ENCODE assay signal across 14 mouse cellular contexts in genomic region chr2:145593649-145594347, GRCm38 (mm10).
A peak's percentile ranks its signal among the peaks of the same experiment; 100 is the strongest.
DNase-seq lines count a peak whose midpoint lies in the region; ATAC-seq and TF ChIP-seq lines count a peak whose summit lies in the region.
"Had no signal": no experiment of that assay in that cellular context is flagged by ENCODE, and none has a peak within 500 bp of the region (broad histone marks: within the 10 kb centered on the region; RNA-seq: fewer than 3 reads in every experiment).

No protein-coding gene starts in this region.

- H3K4me3 ChIP-seq in heart, adult 2 months = no peak overlapping the region
- no peak overlapping the region for H3K4me3 ChIP-seq in kidney, postnatal 0 days (replicated peaks; ENCODE audit: low read depth, low read length)
- no peak overlapping the region for H3K4me3 ChIP-seq in intestine, embryonic 15.5 days (replicated peaks)
- H3K4me3 ChIP-seq: layer of hippocampus, adult 2 months had no signal

- no peak overlapping the region for H3K9ac ChIP-seq in heart, adult 2 months (ENCODE audit: low read depth, low read length)
- no peak overlapping the region for H3K9ac ChIP-seq in kidney, postnatal 0 days (ENCODE audit: low read depth, low read length)
- H3K9ac ChIP-seq in intestine, embryonic 15.5 days = no peak overlapping the region

- intact Hi-C loops in heart, adult 2 months (cut with DNase I) = no loop called here

- H3K4me1 ChIP-seq in heart, adult 2 months (ENCODE audit: control insufficient read depth, insufficient read depth, low read length) = no peaks in the 10 kb centered on the region
- no peaks in the 10 kb centered on the region for H3K4me1 ChIP-seq in kidney, postnatal 0 days (replicated peaks; ENCODE audit: insufficient read depth, low read length)
- no peaks in the 10 kb centered on the region for H3K4me1 ChIP-seq in intestine, embryonic 15.5 days (replicated peaks)

- H3K27ac ChIP-seq in heart, adult 2 months = no peak overlapping the region
- peak overlapping the region; percentile 36; the same call in 1 of the 2 replicates for H3K27ac ChIP-seq in kidney, postnatal 0 days
- H3K27ac ChIP-seq in intestine, embryonic 15.5 days = no peak overlapping the region
- H3K27ac ChIP-seq: layer of hippocampus, adult 2 months had no signal

- no peak for TF ChIP-seq EP300 in heart, adult 2 months (IDR thresholded peaks at IDR 0.05; ENCODE audit: insufficient read depth, low read depth, low read length)

- no peak for TF ChIP-seq CTCF in heart, adult 2 months (IDR thresholded peaks at IDR 0.05)
- TF ChIP-seq CTCF in kidney, postnatal 0 days (IDR thresholded peaks at IDR 0.05; ENCODE audit: low read depth) = no peak

- no peak for TF ChIP-seq POLR2A in heart, adult 2 months (IDR thresholded peaks at IDR 0.05; ENCODE audit: insufficient read depth, low read depth, low read length)

- 74% methylated on average over 3 of the region's 3 CpGs for WGBS in heart, adult 2 months
- 48% methylated on average over 3 of the region's 3 CpGs for whole genome bisulfite sequencing in kidney, postnatal 0 days
- 79% methylated on average over 3 of the region's 3 CpGs for WGBS in intestine, embryonic 15.5 days

- H3K79me2 ChIP-seq in heart, adult 2 months (replicated peaks; ENCODE audit: control insufficient read depth, insufficient read depth, low read length) = no peaks in the 10 kb centered on the region

- DNase-seq in heart, adult 11 months = peak; percentile 74
- no peak for DNase-seq in heart, adult 2 months
- DNase-seq in adrenal gland, postnatal 14 days = peak; percentile 63
- peak; percentile 27 for DNase-seq in kidney, postnatal 0 days (ENCODE audit: low spot score)
- peak; percentile 50 for DNase-seq in lung, postnatal 25 days (ENCODE audit: low spot score)
- DNase-seq in testis, postnatal 10 days (ENCODE audit: low spot score) = no peak
- DNase-seq in layer of hippocampus, postnatal 10 days (ENCODE audit: low spot score in 2 of 2) = no peak
- DNase-seq: B cell, adult 2 months; cerebellum, postnatal 14 days; right cerebral cortex, adult 18-20 months had no signal

- no peaks in the 10 kb centered on the region for H3K9me3 ChIP-seq in kidney, postnatal 0 days (replicated peaks; ENCODE audit: low read length)
- no peaks in the 10 kb centered on the region for H3K9me3 ChIP-seq in intestine, embryonic 15.5 days

- ATAC-seq in kidney, postnatal 0 days (replicated peaks; ENCODE audit: low FRiP score, low read depth) = no peak
- ATAC-seq in intestine, embryonic 15.5 days = no peak
- ATAC-seq: hindbrain, embryonic 16.5 days; midbrain, embryonic 16.5 days had no signal

- H3K36me3 ChIP-seq in heart, adult 2 months (ENCODE audit: control insufficient read depth, insufficient read depth, low read length) = no peaks in the 10 kb centered on the region
- no peaks in the 10 kb centered on the region for H3K36me3 ChIP-seq in kidney, postnatal 0 days (ENCODE audit: insufficient read depth, low read length)
- no peaks in the 10 kb centered on the region for H3K36me3 ChIP-seq in intestine, embryonic 15.5 days

- no peaks in the 10 kb centered on the region for H3K27me3 ChIP-seq in heart, adult 2 months (ENCODE audit: control insufficient read depth, insufficient read depth, low read length)
- H3K27me3 ChIP-seq in kidney, postnatal 0 days (ENCODE audit: insufficient read depth, low read length) = no peaks in the 10 kb centered on the region
- H3K27me3 ChIP-seq in intestine, embryonic 15.5 days (replicated peaks) = no peaks in the 10 kb centered on the region

- no peak overlapping the region for H3K4me2 ChIP-seq in kidney, postnatal 0 days (ENCODE audit: low read length)
- no peak overlapping the region for H3K4me2 ChIP-seq in intestine, embryonic 15.5 days (replicated peaks)

Comparison
In these comparisons a context has a peak if more than half of its experiments do, and no peak if none do; other contexts are left out.
1. DNase-seq: peak in heart, adult 11 months (single experiment), adrenal gland, postnatal 14 days (single experiment), kidney, postnatal 0 days (single experiment) and lung, postnatal 25 days (single experiment); none in heart, adult 2 months (0 of 2), testis, postnatal 10 days (single experiment) and layer of hippocampus, postnatal 10 days (0 of 2).